Mouse (Mus musculus): ENCODE results near the gene Kifap3. TPM values are rescaled to one million over a fixed set of nuclear protein-coding genes. Genes with fewer than 3 reads are reported as not detected.
A peak's percentile ranks its signal among the peaks of the same experiment; 100 is the strongest.
"Not testable (repeated sequence)": the region's sequence is repeated elsewhere in the genome, so short reads cannot be mapped to it uniquely, and the experiment has no call there.

Kifap3 gene
- total RNA-seq (2014; fragmentation: Nextera tagmentation) (7.5 and 10.3 TPM in 2 replicates), total RNA-seq (2017) (11.1 and 13.8 TPM in 2 replicates)

DNA sequence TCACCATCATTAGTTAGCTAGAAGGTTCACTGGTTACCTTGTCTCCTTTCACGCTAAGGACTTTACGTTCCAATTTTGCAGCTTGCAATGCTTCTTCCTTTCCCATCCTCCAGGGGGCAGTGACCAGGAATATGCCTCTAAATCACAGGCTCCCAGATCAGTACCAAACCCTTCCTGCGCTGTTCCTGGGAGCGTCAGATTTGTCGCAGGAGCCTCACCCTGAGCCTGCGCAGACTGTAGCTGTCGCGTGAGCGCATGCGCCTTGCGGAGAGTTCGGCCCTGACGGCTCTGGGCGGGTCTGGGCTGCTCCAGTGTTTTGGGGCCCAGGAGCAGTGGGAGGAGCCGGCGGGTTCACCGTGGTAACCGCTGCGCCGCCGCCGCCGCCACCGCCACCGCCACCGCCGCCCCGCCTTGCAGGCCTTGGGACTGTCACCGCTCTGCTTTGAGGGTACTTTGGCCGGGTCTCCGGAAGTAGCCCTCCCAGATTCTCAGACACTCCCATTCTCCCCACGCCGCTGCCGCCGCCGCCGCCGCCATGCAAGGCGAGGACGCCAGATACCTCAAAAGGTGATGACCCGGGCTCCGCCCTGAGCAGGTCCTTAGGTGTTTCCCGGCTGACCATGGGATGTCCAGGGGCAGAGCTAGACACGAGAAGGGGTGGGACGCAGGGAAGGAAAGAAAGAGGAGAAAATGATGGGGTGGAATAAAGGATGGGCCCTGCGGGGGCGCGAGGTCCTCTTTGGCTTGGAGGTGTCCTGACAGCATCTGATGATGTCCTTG lies at the start of gene Kifap3:
Gene Kifap3 (plus strand): TSS at position 248 of the 780 bp plus-strand sequence.
- ATAC-seq (replicated peaks; ENCODE audit: poor library complexity, severe bottlenecking) = peak; percentile 99

DNA sequence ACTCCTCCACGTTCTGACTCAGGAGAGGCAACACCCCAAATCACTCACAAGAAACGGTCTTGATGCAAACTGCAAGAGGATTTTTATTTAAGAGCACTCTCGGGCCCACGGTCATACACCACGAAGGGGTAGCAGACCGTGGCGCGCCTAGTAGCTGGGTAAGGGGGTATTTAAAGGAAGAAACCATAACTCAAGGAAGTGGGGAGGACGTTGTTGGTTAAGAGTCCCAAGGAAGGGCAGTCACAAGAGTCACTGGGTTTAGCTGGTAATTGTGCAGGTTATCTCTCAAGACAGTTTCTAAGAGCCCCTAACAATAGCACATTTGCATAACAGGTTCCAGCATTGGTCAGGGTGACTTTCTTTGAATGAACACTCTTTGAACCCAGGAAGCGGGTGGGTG lies 48.2 kb upstream of the Kifap3 start:
- not testable (repeated sequence) for ATAC-seq (replicated peaks; ENCODE audit: poor library complexity, severe bottlenecking)

DNA sequence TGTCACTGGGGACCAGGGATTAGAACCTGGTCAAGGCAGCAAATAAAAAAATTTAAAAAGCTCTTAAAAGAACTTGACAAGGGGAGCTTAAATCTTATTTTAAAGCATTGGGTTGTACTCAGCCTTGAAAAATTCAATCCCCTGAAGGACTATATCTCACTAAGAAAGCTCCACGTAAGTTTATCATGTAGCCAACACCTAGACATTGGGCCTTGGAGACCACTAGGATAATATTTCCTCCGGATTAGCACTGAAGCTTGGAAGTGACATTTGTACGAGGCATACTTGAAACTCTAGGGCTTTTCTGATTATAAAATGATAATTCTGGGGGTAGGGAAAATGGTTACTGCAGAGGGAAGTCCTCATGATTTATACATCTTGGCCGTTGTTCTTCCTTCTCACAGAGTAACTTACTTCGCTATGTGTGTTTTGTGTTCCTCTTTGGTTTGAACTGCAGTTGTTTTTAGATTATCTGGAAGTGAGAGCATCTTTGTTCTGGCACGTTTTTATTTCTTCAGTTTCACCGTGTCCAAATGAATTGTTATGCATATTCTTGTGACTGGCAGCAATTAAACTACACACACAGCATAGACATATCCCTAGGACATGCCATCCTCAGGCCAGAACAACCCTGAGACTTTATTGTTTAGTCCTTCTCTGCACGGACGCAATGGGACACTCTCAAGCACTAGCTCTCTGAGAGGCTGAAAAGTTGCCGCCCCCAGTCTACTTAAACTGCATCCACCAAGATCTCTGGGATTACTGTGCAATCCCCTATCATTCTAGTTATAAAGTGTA lies 42.7 kb upstream of the Kifap3 start:
- ATAC-seq (replicated peaks; ENCODE audit: poor library complexity, severe bottlenecking) = no peak

DNA sequence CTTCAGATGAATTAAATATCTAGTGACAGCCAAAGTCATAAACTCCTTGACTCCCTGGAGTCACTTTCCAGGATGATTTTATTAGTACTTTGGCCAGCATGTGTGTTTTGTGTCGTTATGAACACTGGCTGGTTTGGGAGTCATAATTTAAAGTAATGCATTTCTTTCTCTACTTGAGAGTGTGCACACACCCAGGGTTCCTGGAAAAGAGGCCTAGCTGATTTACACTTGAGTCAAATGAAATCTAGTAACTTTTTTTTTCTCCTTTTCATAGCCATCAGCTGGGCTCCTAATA lies 42.2 kb upstream of the Kifap3 start:
- no peak for ATAC-seq (replicated peaks; ENCODE audit: poor library complexity, severe bottlenecking)

DNA sequence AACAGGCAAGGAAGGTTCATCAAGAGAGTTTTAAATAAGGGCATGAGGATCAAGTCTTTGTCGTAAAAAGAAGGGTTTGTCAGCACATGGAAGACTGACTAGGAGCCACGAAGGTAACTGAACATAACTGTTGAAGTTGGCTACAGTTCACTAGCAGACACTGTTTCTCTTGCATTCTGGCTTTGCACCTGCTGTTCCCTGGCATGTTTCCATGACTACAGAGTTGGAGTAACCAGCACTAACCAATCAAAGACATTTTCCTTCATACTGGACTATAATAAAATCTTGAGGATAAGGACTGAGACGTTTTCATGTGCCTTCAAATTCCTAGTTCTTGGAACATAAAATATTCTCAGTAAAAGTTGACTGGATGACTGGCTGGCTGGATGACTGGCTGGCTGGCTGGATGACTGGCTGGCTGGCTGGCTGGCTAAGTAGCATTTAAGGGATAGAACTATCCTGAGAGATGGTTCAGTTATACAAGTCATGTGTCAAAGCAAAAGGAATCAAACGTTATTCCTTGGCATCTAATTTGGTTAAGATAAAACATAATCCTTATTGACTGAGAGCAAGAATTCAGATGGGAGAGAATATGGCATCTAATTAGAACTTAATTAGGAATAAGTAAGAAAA lies 27.9 kb upstream of the Kifap3 start:
- ATAC-seq (replicated peaks; ENCODE audit: poor library complexity, severe bottlenecking) = no peak

DNA sequence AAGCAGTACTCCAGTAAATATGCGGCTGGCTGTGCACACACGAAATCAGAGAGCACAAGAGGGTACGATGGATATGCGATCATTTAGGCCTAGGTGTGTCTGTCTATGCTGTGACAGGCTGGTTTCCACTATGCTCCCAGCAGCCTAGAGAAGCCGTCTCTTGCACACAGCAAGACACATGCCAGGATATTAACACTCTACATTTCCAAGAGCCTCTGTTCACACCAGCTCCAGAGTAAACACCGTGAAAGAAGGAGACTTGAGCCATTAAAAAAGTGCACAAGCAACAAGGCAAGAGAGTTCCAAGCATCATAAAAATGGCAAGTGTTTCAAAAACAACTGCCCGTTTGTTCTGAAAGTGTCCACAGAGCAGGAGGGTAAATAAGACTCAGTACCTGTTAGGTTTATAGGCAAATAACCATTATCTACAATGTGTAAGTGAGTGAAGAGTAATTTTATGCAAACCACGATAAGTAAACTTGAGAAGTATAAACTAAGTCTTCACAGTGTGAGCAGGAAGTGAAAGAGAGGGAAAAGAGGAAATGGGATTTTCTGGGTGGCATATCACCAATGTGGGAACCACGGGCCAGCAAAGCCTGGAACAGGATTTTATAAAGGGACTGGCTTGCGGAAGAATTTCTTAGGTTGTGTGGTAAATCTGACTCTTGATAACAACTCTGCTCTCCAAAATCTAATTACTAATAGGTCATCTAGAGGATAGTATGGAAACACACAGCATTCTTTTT lies 21.7 kb upstream of the Kifap3 start:
- ATAC-seq (replicated peaks; ENCODE audit: poor library complexity, severe bottlenecking) = peak; percentile 95

DNA sequence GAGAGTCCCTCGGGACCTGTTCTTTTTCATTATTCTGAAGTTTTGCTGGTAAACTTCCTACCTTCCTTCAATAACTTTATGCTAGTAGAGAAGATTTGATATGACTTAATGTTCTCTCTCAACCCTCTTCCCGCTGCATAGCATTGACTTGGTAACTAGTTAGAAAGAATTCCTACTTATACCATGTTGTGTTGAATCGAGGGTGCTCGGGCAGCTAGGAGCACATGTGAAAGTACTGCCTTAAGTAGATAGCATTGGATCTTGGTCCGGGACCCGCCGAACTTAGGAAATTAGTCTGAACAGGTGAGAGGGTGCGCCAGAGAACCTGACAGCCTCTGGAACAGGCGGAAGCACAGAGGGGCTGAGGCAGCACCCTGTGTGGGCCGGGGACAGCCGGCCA lies 4.2 kb downstream of the Kifap3 start:
- ATAC-seq (replicated peaks; ENCODE audit: poor library complexity, severe bottlenecking) = not testable (repeated sequence)

DNA sequence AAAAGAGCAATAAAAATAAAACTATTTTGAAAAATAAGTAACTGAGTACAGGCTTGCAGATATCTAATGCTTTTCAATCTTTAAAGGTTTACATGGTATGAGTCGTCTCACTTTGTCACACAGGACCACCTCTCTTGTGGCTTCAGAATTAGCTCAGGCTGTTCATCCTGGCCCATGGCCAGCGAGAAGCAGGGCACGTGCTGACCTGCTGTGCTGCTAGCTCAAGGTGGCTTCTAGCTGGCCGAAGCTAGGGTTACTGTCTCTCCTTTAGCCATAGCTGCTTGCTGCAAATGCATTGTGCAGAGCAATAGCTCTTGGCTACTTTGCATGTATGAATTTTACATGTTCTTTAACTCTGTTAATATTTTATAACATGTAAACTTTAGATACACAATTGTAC lies 42.0 kb downstream of the Kifap3 start:
- ATAC-seq (replicated peaks; ENCODE audit: poor library complexity, severe bottlenecking) = no peak

DNA sequence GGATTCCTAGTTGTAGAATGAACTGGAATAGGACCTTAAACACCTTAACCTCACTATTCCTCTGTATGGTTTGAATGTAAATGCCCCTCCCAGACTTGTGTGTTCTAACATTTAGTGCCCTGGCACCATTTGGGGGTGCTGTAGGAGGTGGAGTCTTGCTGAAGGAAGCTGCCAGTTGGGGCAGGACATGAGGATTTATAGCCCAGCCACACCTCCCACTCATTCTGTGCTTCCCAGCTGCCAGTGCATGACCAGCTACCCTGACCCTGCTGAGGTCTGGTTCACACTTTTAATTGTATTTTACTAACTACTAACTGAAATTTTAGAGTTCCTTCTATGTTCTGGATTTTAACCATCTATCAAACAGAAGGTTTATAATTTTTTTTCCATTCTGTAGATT lies 50.1 kb downstream of the Kifap3 start:
- no peak for ATAC-seq (replicated peaks; ENCODE audit: poor library complexity, severe bottlenecking)

DNA sequence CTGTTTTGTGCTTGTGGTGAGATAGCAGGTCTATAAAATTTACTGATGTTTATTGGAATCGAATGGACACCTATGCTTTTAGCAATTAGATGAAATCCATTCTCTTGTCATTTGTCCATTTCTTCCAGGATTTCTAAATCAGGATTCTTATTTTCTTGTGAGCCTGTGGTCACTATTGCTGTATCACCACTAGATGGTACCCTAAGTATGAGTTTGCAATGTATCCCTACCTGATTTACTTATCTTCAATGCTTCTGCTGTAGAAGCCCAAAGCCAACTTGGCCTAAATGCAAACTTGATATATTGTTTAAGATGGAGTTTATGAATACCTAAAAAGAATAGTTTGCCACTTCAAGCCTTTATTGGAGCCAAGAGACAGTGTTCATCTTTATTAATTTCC lies 54.7 kb downstream of the Kifap3 start:
- ATAC-seq (replicated peaks; ENCODE audit: poor library complexity, severe bottlenecking) = peak; percentile 27; the same call in 1 of the 2 replicates

DNA sequence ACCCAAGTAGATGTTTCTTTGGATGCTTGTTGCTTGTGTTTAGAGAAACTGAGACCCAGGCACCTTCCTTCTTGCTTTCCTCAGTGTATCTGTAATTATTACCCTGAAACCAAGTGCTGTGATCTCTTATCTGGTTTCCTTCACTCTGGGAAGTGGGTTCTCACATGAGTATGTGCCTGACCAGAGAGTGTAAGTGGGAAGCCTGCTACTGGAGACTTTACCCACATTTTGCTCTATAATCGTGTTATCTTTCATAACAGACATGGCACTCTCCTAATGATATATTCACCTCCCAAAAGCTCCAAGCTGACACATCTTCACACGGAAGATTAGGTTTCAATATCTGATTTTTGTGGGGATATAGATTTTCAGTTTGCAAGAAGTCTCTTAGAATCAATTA lies 55.7 kb downstream of the Kifap3 start:
- no peak for ATAC-seq (replicated peaks; ENCODE audit: poor library complexity, severe bottlenecking)

DNA sequence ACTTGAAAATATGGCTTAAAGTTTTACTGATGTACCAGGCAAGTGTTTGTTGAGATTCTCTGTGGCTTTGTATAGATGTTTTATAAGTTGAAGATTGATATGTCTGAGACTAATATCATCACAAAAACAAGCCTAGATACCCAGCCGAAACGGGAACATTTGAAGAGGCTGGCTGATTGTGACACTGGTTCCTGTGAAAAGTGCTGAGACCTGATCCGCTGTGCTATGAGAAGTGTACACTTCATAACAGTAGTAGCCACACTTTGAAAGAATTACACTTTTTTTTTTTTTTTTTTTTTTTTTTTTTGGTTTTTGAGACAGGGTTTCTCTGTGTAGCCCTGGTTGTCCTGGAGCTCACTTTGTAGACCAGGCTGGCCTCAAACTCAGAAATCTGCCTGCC lies 59.1 kb downstream of the Kifap3 start:
- not testable (repeated sequence) for ATAC-seq (replicated peaks; ENCODE audit: poor library complexity, severe bottlenecking)

DNA sequence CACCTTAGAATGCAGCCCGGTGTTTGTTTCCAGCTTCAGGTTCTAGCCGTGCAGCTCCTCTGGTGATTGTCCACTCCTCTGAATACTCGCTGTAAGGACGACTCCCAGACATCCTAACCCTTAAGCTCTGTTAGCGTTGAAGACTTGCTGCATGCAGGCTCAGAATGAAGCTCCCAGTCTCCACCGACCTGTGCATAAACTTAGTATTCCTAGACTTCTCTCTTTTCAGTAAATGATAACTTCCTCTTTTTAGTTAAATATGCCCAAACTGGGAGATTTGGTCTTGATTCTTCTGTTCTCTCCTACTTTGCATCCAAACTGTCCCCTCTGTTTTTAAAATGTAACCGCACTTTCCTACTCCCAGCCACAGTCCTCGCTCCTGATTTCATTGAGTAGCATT lies 61.2 kb downstream of the Kifap3 start:
- ATAC-seq (replicated peaks; ENCODE audit: poor library complexity, severe bottlenecking) = no peak

DNA sequence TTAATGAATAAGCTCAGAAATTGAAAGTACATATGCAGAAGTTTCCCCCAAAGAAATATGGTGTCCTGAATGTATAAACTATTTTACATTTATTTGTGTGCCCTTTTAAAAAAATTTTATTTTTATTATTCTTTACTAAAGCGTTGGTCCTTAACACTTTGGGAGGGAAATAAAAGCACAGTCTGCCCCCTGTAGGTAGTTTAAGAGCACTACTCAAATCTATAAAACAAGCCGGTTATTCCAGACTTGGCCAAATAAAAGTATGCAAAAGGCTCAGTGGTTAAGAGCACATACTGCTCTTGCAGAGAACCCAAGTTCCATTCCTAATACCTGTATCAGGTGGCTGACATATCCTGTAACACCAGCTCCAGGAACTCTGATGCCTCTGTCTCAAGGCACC lies 62.9 kb downstream of the Kifap3 start:
- ATAC-seq (replicated peaks; ENCODE audit: poor library complexity, severe bottlenecking) = peak; percentile 53

DNA sequence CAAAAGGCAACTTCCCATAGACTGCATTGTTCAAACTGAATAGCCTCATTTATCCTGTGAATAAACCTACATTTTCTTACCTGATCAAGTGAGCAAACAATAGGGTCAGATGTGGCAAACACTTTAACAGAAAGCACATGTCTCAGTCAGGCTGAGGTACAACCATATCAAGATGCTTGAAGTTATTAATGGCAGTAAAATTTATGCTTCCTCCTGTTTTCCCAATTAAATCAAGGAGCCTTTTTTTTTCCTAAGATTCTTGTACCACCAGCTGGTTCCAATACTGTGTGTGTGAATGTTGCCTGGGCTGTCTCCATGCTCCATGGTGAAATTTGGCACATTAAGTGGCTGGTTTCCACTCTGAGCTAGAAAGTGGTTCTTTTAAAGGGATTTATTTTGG lies 64.5 kb downstream of the Kifap3 start:
- ATAC-seq (replicated peaks; ENCODE audit: poor library complexity, severe bottlenecking) = no peak

DNA sequence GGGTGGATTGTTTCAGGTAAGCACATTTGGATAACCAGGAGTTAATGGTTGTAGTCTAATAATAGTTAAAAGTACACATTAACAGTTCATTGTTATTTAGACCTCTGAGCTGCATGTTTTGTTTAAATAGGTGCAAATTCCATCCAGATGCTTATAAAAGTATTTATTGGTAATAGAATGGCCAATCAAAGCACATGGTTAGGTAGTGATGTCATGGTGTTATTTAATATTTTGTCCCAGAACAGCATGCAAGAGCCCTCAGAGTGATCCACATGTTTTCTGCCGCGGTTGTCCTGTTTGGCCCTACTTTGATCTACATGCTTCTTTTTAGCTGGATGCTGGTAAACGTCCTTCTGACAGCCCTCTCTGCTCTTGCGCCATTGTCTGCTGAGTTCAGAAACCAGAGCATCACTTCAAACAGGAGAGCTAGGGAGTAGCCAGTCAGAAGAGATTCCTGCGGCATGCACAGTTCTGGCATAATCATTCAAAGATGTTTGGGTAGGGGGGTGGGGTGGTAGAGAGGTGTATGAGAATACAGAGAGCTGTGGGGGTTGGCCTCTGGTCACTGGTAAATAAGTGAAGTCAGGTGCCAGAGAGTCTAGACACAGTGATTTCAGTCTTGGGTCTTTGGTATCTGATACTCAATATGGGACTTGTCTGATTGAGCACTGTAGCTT lies 73.6 kb downstream of the Kifap3 start:
- ATAC-seq (replicated peaks; ENCODE audit: poor library complexity, severe bottlenecking) = no peak

DNA sequence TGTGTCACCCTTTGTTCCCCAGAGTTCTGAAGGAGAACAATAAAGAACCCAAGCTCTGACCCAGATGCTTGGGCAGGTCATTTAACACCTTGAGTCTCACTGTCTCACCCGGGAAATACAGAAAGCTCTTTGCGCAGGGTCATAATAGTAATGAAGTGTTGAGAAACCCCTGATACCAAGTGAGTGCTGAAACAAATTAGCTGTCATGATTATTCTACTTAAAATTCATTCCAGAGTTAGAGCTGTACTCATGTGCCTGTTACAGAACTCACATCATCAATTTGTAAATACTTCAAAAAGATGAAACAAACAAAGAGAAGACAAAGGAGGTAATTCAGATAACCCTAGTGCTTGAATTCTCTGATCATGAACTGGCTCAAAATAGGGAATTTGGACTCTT lies 79.0 kb downstream of the Kifap3 start:
- no peak for ATAC-seq (replicated peaks; ENCODE audit: poor library complexity, severe bottlenecking)

DNA sequence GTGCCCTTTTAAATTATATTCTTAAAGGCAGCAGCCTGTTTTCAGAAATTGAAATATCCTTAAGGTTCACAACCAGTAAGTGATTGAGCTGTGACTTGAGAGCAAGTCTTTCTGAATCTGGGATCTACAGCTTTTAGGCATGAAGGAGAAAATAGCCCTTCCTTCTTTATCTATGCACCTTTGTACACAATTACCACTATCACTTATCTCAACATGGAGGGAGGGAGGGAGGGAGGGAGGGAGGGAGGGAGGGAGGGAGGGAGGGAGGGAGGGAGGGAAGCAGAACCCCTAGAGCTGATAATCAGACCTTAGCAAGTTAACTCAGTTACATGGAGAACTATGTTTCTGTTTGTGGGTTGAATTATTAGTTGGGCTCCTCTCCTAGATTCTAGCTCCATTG lies 82.2 kb downstream of the Kifap3 start:
- no peak for ATAC-seq (replicated peaks; ENCODE audit: poor library complexity, severe bottlenecking)

DNA sequence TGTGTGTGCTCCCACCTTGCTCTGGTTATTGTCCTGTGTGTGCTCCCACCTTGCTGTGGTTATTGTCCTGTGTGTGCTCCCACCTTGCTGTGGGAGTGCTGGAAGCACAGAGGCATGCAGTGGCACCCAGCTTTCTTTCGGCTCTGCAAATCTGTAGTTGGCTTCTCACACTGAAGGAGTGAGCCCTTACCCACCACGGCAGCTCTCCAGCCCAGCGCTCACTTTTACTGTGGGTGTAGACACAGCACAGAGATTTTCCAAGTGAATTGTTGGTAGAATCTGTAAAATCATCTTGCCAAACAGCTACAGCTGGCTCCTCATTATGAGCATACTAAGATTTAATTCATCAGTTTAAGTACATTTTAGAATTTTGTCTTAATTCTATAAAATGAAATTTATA lies 93.8 kb downstream of the Kifap3 start:
- no peak for ATAC-seq (replicated peaks; ENCODE audit: poor library complexity, severe bottlenecking)

DNA sequence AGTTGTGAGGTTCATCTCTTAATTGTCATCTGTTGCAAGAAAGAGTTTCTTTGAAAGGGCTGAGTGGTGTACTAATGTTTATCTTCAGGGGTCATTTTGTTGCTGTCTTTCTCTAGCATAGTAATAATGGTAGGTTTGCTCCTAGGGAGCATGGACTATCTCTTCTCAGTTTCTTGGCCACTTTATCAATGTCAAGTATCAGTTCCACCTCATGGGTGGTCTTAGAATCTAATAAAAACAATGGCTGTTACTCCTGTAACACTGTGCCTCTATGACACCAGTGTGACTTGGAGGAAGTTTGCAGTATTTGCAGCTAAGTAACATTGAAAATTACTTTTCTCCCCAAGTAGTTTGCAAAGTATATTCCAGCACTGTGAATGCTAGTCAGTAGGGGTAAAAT lies 110.2 kb downstream of the Kifap3 start:
- ATAC-seq (replicated peaks; ENCODE audit: poor library complexity, severe bottlenecking) = no peak

All from granulocyte monocyte progenitor cell, adult 5-6 weeks (primary cell).